Mouse (Mus musculus) CH12.LX (cell line): ENCODE results near the gene Mmgt2. TPM values are rescaled to one million over a fixed set of nuclear protein-coding genes. Genes with fewer than 3 reads are reported as not detected.

Experiments
- DNase-seq: peaks from one replicate; pipeline ENCODE4 v3.0.0-alpha.2; 2013; ENCODE audit errors: extremely low read depth
- H3K27ac ChIP-seq: 2 replicates; pipeline ENCODE4 v1.5.1; 2012; ENCODE audit warnings: low read depth, mild to moderate bottlenecking, control low read depth, moderate library complexity; ENCODE audit not compliant: insufficient read depth
- H3K27me3 ChIP-seq: replicated peaks from 2 replicates; pipeline ENCODE3; 2012; ENCODE audit warnings: inconsistent platforms
- H3K36me3 ChIP-seq, 2 experiments: replicated peaks in 1 of 2; 2 replicates each; pipeline versions ENCODE3 to v1.6.1; 2012; ENCODE audit warnings: inconsistent platforms in 1 of 2, low read length in 1 of 2, mild to moderate bottlenecking in 1 of 2, mixed read lengths in 1 of 2, moderate library complexity in 1 of 2; ENCODE audit not compliant: control insufficient read depth in 1 of 2, insufficient read depth in 1 of 2
- H3K4me1 ChIP-seq, 2 experiments: 2 replicates each; pipeline ENCODE4 v1.6.1; 2012; ENCODE audit warnings: inconsistent platforms in 1 of 2, moderate library complexity in 1 of 2; ENCODE audit not compliant: insufficient read depth in 2 of 2, control insufficient read depth in 1 of 2
- H3K4me2 ChIP-seq: 2 replicates; pipeline ENCODE4 v1.6.1; 2012; ENCODE audit warnings: low read depth, mild to moderate bottlenecking, control low read depth; ENCODE audit not compliant: poor library complexity, insufficient read depth, severe bottlenecking
- H3K4me3 ChIP-seq, 3 experiments: fragments of 150-350 bp in 1 of 3; sonication (generic) in 1 of 3; replicated peaks in 1 of 3; 2 replicates each; pipeline versions ENCODE3 to v1.5.1; 2011 to 2012; ENCODE audit warnings: low read depth in 2 of 3, low read length in 2 of 3, mild to moderate bottlenecking in 2 of 3, moderate library complexity in 2 of 3, control low read depth in 1 of 3, improper control_type of control experiment in 1 of 3, inconsistent platforms in 1 of 3, mixed read lengths in 1 of 3; ENCODE audit not compliant: poor library complexity in 1 of 3
- H3K79me2 ChIP-seq: replicated peaks from 2 replicates; pipeline ENCODE4 v1.6.1; 2012; ENCODE audit warnings: mild to moderate bottlenecking, moderate library complexity; ENCODE audit not compliant: control insufficient read depth, poor library complexity, insufficient read depth, severe bottlenecking; ENCODE audit errors: extremely low read depth
- H3K9ac ChIP-seq: 2 replicates; pipeline ENCODE4 v1.6.1; 2012; ENCODE audit warnings: low read depth, mild to moderate bottlenecking, control low read depth, moderate library complexity; ENCODE audit not compliant: insufficient read depth
- H3K9me3 ChIP-seq: replicated peaks from 2 replicates; pipeline ENCODE3; 2012; ENCODE audit warnings: low read length, inconsistent platforms, mixed read lengths
- BHLHE40 ChIP-seq: IDR thresholded peaks from 2 replicates; pipeline ENCODE4 v1.6.1; 2011; ENCODE audit warnings: mild to moderate bottlenecking, low read depth, low read length, improper control_type of control experiment
- CHD1 ChIP-seq: IDR thresholded peaks from 2 replicates; pipeline ENCODE4 v1.6.1; 2012; ENCODE audit warnings: low read depth, low read length, improper control_type of control experiment, inconsistent platforms
- CHD2 ChIP-seq: IDR thresholded peaks from 2 replicates; pipeline ENCODE4 v1.6.1; 2011; ENCODE audit warnings: low read length, improper control_type of control experiment
- CTCF ChIP-seq, 2 experiments: IDR thresholded peaks in 1 of 2; conservative IDR thresholded peaks in 1 of 2; 2 replicates each; pipeline ENCODE4 v1.5.1; 2011 to 2012; ENCODE audit warnings: low read depth in 2 of 2, low read length in 2 of 2, improper control_type of control experiment in 1 of 2, inconsistent platforms in 1 of 2, mild to moderate bottlenecking in 1 of 2, moderate library complexity in 1 of 2
- E2F4 ChIP-seq: IDR thresholded peaks from 2 replicates; pipeline ENCODE4 v1.6.1; 2011; ENCODE audit warnings: low read depth, low read length, improper control_type of control experiment; ENCODE audit not compliant: insufficient replicate concordance
- ELF1 ChIP-seq: IDR thresholded peaks from 2 replicates; pipeline ENCODE4 v1.6.1; 2014; ENCODE audit warnings: low read depth, mild to moderate bottlenecking, inconsistent platforms, low read length, improper control_type of control experiment
- ETS1 ChIP-seq: conservative IDR thresholded peaks from 2 replicates; pipeline ENCODE4 v1.6.1; 2012; ENCODE audit warnings: low read depth, mild to moderate bottlenecking, inconsistent platforms, low read length, improper control_type of control experiment, moderate library complexity
- GABPA ChIP-seq: IDR thresholded peaks from 2 replicates; pipeline ENCODE4 v1.6.1; 2012; ENCODE audit warnings: low read depth, low read length, improper control_type of control experiment, inconsistent platforms; ENCODE audit not compliant: insufficient replicate concordance
- HCFC1 ChIP-seq: IDR thresholded peaks from 2 replicates; pipeline ENCODE4 v1.6.1; 2012; ENCODE audit warnings: low read depth, mild to moderate bottlenecking, inconsistent platforms, low read length, improper control_type of control experiment
- IRF4 ChIP-seq: IDR thresholded peaks from 2 replicates; pipeline ENCODE4 v1.6.1; 2014; ENCODE audit warnings: low read depth, mild to moderate bottlenecking, inconsistent platforms, low read length, improper control_type of control experiment
- JUN ChIP-seq: IDR thresholded peaks from 2 replicates; pipeline ENCODE4 v1.6.1; 2011; ENCODE audit warnings: low read depth, mild to moderate bottlenecking, low read length, improper control_type of control experiment, moderate library complexity; ENCODE audit not compliant: insufficient read depth
- JUND ChIP-seq: conservative IDR thresholded peaks from 2 replicates; pipeline ENCODE4 v1.6.1; 2011; ENCODE audit warnings: low read depth, low read length, improper control_type of control experiment
- KAT2A ChIP-seq: IDR thresholded peaks from 2 replicates; pipeline ENCODE4 v1.6.1; 2012; ENCODE audit warnings: low read length, improper control_type of control experiment, inconsistent platforms; ENCODE audit not compliant: insufficient replicate concordance
- MAFK ChIP-seq: IDR thresholded peaks from 2 replicates; pipeline ENCODE4 v1.6.1; 2011; ENCODE audit warnings: low read length, improper control_type of control experiment; ENCODE audit not compliant: insufficient replicate concordance
- MAX ChIP-seq: IDR thresholded peaks from 2 replicates; pipeline ENCODE4 v1.6.1; 2011; ENCODE audit warnings: low read length, improper control_type of control experiment
- MAZ ChIP-seq: IDR thresholded peaks from 2 replicates; pipeline ENCODE4 v1.6.1; 2012; ENCODE audit warnings: low read depth, mild to moderate bottlenecking, inconsistent platforms, low read length, improper control_type of control experiment, moderate library complexity
- MEF2A ChIP-seq: IDR thresholded peaks from 2 replicates; pipeline ENCODE4 v1.6.1; 2014; ENCODE audit warnings: low read depth, mild to moderate bottlenecking, inconsistent platforms, low read length, improper control_type of control experiment, borderline replicate concordance
- MXI1 ChIP-seq: IDR thresholded peaks from 2 replicates; pipeline ENCODE4 v1.6.1; 2011; ENCODE audit warnings: mild to moderate bottlenecking, low read depth, low read length, improper control_type of control experiment
- MYC ChIP-seq: IDR thresholded peaks from 2 replicates; pipeline ENCODE4 v1.6.1; 2011; ENCODE audit warnings: low read depth, mild to moderate bottlenecking, improper control_type of control experiment, low read length
- NELFE ChIP-seq: IDR thresholded peaks from 2 replicates; pipeline ENCODE4 v1.6.1; 2011; ENCODE audit warnings: low read depth, low read length, improper control_type of control experiment
- NRF1 ChIP-seq: IDR thresholded peaks from 2 replicates; pipeline ENCODE4 v1.6.1; 2014; ENCODE audit warnings: low read depth, mild to moderate bottlenecking, inconsistent platforms, low read length, improper control_type of control experiment, moderate library complexity
- PAX5 ChIP-seq: IDR thresholded peaks from 2 replicates; pipeline ENCODE4 v1.6.1; 2012; ENCODE audit warnings: low read length, inconsistent platforms, mixed read lengths
- POLR2A ChIP-seq: IDR thresholded peaks from 2 replicates; pipeline ENCODE4 v1.6.1; 2011; ENCODE audit warnings: low read depth, mild to moderate bottlenecking, improper control_type of control experiment, low read length
- POLR2AphosphoS2 ChIP-seq: IDR thresholded peaks from 2 replicates; pipeline ENCODE4 v1.6.1; 2011; ENCODE audit warnings: low read depth, low read length, improper control_type of control experiment
- RAD21 ChIP-seq: IDR thresholded peaks from 2 replicates; pipeline ENCODE4 v1.6.1; 2011; ENCODE audit warnings: low read depth, mild to moderate bottlenecking, low read length, improper control_type of control experiment, moderate library complexity
- RCOR1 ChIP-seq: conservative IDR thresholded peaks from 2 replicates; pipeline ENCODE4 v1.6.1; 2012; ENCODE audit warnings: low read depth, mild to moderate bottlenecking, inconsistent platforms, low read length, improper control_type of control experiment
- SIN3A ChIP-seq: IDR thresholded peaks from 2 replicates; pipeline ENCODE4 v1.6.1; 2012; ENCODE audit warnings: low read length, improper control_type of control experiment, inconsistent platforms
- SMC3 ChIP-seq: IDR thresholded peaks from 2 replicates; pipeline ENCODE4 v1.6.1; 2011; ENCODE audit warnings: low read depth, low read length, improper control_type of control experiment
- TBP ChIP-seq: conservative IDR thresholded peaks from 2 replicates; pipeline ENCODE4 v1.6.1; 2011; ENCODE audit warnings: low read depth, low read length, improper control_type of control experiment
- TCF12 ChIP-seq: IDR thresholded peaks from 2 replicates; pipeline ENCODE4 v1.6.1; 2014; ENCODE audit warnings: low read depth, mild to moderate bottlenecking, inconsistent platforms, low read length, improper control_type of control experiment
- UBTF ChIP-seq: IDR thresholded peaks from 2 replicates; pipeline ENCODE4 v1.6.1; 2012; ENCODE audit warnings: low read depth, mild to moderate bottlenecking, inconsistent platforms, low read length, improper control_type of control experiment, moderate library complexity
- USF1 ChIP-seq: IDR thresholded peaks from 2 replicates; pipeline ENCODE4 v1.6.1; 2014; ENCODE audit warnings: low read depth, mild to moderate bottlenecking, inconsistent platforms, low read length, improper control_type of control experiment
- USF2 ChIP-seq: conservative IDR thresholded peaks from 2 replicates; pipeline ENCODE4 v1.6.1; 2011; ENCODE audit warnings: low read depth, low read length, improper control_type of control experiment
- ZC3H11A ChIP-seq: IDR thresholded peaks from 2 replicates; pipeline ENCODE4 v1.6.1; 2012; ENCODE audit warnings: low read depth, mild to moderate bottlenecking, inconsistent platforms, low read length, improper control_type of control experiment
- ZKSCAN1 ChIP-seq: IDR thresholded peaks from 2 replicates; pipeline ENCODE4 v1.6.1; 2012; ENCODE audit warnings: low read depth, inconsistent platforms, low read length, improper control_type of control experiment, borderline replicate concordance
- ZMIZ1 ChIP-seq: IDR thresholded peaks from 2 replicates; pipeline ENCODE4 v1.6.1; 2012; ENCODE audit warnings: low read depth, mild to moderate bottlenecking, inconsistent platforms, low read length, improper control_type of control experiment
- ZNF384 ChIP-seq: IDR thresholded peaks from 2 replicates; pipeline ENCODE4 v1.6.1; 2012; ENCODE audit warnings: low read depth, low read length, improper control_type of control experiment, inconsistent platforms
- dilution Hi-C: fragments of 300-500 bp; cut with MboI; formaldehyde crosslinking; loops from 2 replicates; pipeline ENCODE4 v1.14.3; 2020; ENCODE audit warnings: low sequenced_read_pairs; ENCODE audit not compliant: extremely low pct_unique_long_range_greater_than_20kb, extremely low pct_ligation_motif_present
- in situ Hi-C: fragments of 300-500 bp; cut with MboI; formaldehyde crosslinking; loops from 3 replicates; pipeline ENCODE4 v1.14.3; 2019; ENCODE audit warnings: low sequenced_read_pairs, low pct_ligation_motif_present, low pct_unique_long_range_greater_than_20kb, mixed read lengths
- polyA plus RNA-seq: library from polyadenylated mRNA; unstranded; fragments of >175 nt; gene quantifications from 2 replicates; pipeline ENCODE4 v1.2.1, GENCODE M21; 2012; ENCODE audit warnings: low read depth; ENCODE audit not compliant: insufficient read length
- total RNA-seq, 2 experiments: library from RNA; depleted of rRNA; stranded (reverse); fragments of 300-350 nt in 1 of 2; fragments of >200 nt in 1 of 2; gene quantifications; 2 replicates each; pipeline ENCODE4 v1.2.3; 2012 to 2014

Mmgt2 gene
- total and polyA plus RNA-seq, 3 experiments = 49.2 to 65.9 (median 60.7) TPM

DNA sequence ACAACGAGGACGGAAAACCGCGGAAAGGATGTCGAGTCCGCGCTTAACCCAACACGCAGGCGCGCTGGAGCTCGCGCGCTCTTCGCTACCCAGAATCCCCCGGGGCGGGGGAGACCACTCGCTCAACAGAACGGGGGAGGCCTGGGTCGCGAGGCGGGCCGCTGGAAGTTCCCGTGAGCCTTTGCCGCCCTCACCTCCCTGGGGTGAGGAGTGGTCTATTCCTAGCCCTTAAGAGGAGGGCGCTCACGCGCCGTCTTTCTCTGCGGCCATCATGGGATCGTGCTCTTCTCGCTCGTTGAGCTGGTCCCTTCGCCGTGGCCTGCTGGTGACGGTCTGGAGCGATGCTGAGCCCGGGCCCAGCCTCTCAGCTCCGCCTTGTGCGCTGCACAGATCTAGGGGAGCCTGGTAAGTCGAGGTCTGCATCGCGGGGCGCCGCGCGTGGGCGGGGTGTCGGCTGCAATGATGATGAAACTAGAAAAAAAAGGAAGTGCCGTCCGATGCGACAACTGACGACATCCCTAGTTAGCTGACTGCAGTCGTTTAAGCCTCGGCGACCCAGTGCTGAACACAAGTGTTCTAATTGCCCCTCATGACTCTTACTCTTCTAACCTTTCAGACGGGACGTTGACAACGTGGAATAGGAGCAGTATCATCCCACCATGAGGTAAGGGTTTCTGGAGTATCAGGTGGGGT, 45.7 kb upstream of the Mmgt2 start:
- peak overlapping the region; percentile 99 for H3K9ac ChIP-seq
- dilution Hi-C loops (no loop called here), in situ Hi-C loops (no loop called here)
- peak; percentile 99 for DNase-seq
- peaks cover 14 to 52% of the 10 kb centered on the region in 2 experiments for H3K4me1 ChIP-seq
- peaks cover 28% of the 10 kb centered on the region for H3K79me2 ChIP-seq
- H3K4me2 ChIP-seq = peak overlapping the region; percentile 68; the same call in 1 of the 2 replicates
- no peaks in the 10 kb centered on the region for H3K9me3 ChIP-seq
- H3K27me3 ChIP-seq = no peaks in the 10 kb centered on the region
- peak overlapping the region; percentile 92 for H3K27ac ChIP-seq
- TF ChIP-seq MAFK (no peak), SMC3 (0 out of 2 replicates have a peak, but pooled peaks have one; percentile 9), JUND (peak; percentile 35), TCF12 (peak; percentile 98), KAT2A (peak; percentile 95), NRF1 (peak; percentile 93), MAX (peak; percentile 96), CHD2 (no peak; the same call in none of the 2 replicates), UBTF (peak; percentile 85), ZNF384 (peak; percentile 61), JUN (no peak), GABPA (no peak), ELF1 (peak; percentile 79), POLR2AphosphoS2 (peak; percentile 100), MAZ (0 out of 2 replicates have a peak, but pooled peaks have one; percentile 58), SIN3A (peak; percentile 81), ZKSCAN1 (no peak), ZC3H11A (no peak), USF1 (no peak; the same call in 1 of the 2 replicates), MXI1 (peak; percentile 94), BHLHE40 (peak; percentile 93), ZMIZ1 (peak; percentile 100), E2F4 (peak; percentile 98), MYC (peak; percentile 98), CTCF (conservative IDR thresholded peaks at IDR 0.05 in 1 of 2, IDR thresholded peaks at IDR 0.05 in 1 of 2; ENCODE audit: low read depth in 2 of 2, low read length in 2 of 2) (no peak), MEF2A (peak; percentile 90), CHD1 (peak; percentile 100), TBP (peak; percentile 99), RAD21 (no peak), HCFC1 (peak; percentile 91), USF2 (peak; percentile 13; the same call in 1 of the 2 replicates), RCOR1 (peak; percentile 77; the same call in 1 of the 2 replicates), PAX5 (no peak), ETS1 (0 out of 2 replicates have a peak, but pooled peaks have one; percentile 27), POLR2A (peak; percentile 99), NELFE (peak; percentile 100), IRF4 (peak; percentile 84; the same call in 1 of the 2 replicates)
- H3K4me3 ChIP-seq = peak overlapping the region; percentile 68 to 90 (median 69)
- peaks cover 71 to 83% of the 10 kb centered on the region in 2 experiments for H3K36me3 ChIP-seq
